Mouse (Mus musculus): ENCODE results near the gene Chd3.

Chd3 gene

DNA sequence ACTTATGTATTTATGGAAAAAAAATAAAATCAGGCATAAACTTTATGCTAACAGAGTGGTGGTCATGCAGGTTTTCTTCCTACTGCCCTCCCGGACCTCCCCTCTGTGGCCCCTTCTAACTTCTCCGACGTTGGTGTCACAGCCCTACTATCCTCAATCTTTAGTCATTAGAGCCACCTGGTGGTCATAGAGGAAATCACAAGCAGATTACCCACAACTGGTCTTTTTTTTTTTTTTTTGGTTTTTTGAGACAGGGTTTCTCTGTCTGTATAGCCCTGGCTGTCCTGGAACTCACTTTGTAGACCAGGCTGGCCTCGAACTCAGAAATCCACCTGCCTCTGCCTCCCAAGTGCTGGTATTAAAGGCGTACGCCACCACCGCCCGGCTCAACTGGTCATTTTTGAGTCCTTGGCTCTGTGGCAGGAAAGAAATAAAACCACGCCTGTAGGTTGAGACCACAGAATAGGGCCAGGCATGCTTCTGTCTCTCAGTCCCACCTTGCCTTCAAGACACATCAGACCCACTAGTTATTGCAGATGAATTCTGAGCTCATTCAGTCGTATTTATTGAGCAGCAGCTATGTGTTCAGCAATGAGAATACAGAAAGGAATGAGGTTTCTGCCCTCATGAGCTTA, 21.3 kb upstream of the Chd3 start:
- DNase-seq (ENCODE audit: low read depth, low spot score): peak; percentile 84

DNA sequence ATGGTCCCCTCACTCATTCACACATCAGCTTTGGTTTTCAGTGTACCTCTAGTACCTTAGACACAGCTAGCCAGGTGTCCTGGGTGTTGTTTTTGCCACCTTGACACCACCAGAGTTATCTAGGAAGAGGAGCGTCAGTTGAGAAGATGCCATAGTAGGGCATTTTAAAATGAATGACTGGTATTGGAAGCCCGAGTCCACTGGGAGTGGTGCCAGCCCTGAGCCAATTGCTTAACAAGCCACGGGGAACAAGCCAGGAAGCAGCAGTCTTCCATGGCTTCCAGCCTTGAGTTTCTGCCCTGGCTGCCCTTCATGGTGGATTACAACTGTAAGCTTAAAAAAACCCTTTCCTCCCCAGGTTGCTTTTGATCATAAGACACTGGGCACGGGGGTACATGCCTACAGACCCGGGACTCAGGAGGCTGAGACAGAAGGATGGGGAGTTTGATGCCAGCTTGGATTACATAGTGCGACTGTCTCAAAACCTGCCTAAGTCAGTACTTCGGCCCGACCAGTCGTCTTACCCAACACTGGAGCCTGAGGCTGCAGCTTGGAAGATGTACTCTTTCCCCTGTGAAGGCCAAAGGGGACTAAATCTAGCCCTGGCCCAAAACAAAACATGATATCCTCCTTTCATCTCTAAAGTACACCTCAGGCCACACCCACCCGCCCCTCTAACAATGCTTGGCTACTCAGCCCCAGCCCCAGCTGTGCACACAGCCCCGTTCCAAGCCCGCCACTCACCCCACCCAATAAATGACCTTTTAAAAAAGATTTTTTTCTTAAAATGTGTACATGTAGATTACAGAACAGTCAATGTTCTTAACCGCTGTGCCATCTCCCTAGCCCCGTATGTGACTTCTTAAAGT, 20.6 kb upstream of the Chd3 start:
- no peak for DNase-seq (ENCODE audit: low read depth, low spot score)

GRCm38 (mm10) chr11:69388680-69389079, 19.5 kb upstream of the Chd3 start:
- no peak for DNase-seq (ENCODE audit: low read depth, low spot score)

DNA sequence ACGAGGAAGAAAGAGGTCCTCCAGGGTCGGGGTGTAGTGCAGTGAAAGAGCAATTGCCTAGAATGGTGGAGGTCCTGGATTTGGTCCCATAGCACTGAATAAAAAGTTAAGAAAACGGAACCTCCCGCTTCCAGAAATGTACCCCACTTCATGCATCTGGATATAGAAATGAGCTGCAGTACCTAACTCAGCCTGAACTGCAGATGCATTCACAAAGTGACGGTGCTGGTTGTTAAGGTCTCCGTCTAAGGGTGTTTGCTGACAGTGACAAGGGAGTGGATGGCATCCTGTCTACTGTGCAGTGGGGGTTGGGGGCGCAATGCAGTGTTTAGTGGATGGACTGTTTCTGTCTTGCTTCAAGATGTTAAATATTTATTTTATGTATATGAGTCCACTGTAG, 17.6 kb upstream of the Chd3 start:
- no peak for DNase-seq (ENCODE audit: low read depth, low spot score)

DNA sequence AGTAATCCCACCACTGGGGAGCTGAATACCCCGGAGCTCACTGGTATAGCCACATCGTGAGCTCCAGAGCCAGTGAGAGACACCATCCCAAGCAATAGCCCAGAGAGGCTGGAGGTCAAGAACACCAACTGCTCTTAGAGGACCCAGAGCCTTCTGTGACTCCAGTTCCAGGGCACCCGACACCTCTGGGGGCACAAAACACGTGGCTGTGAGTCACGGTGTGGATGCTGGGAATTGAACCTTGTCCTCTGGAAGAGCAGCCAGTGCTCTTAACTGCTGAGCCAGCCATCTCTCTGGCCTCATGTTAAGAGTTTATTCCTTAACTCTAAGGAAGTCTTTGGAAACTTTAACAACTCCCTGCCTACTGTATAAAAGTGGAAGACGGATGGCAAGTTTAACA, 15.8 kb upstream of the Chd3 start:
- no peak for DNase-seq (ENCODE audit: low read depth, low spot score)

GRCm38 (mm10) chr11:69382478-69383105, 13.4 kb upstream of the Chd3 start:
- DNase-seq (ENCODE audit: low read depth, low spot score): no peak

DNA sequence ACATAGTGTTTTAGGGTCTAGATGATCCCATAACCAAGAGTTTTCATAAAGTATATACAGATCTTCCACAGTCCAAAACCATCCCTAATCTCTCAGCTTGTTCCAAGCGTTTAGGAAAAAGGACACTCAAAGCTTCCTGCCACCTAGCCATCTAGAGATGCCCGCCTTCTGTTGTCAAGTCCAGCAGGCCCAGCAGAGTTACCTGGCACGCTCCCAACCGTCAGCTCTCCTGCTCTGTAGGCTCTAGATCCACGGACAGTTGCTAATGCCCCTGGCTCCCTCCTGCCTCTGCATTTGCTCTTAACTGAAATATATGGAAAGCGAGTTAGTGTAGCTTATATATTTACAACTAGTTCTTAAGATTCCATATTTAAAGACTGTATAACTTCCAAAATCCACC, 12.2 kb upstream of the Chd3 start:
- no peak for DNase-seq (ENCODE audit: low read depth, low spot score)

- DNase-seq (ENCODE audit: low read depth, low spot score): no peak
Observed at GRCm38 (mm10) chr11:69379600-69379999, 10.4 kb upstream of the Chd3 start.

GRCm38 (mm10) chr11:69377766-69378165, 8.6 kb upstream of the Chd3 start:
- DNase-seq (ENCODE audit: low read depth, low spot score): no peak

- no peak for DNase-seq (ENCODE audit: low read depth, low spot score)
Observed at GRCm38 (mm10) chr11:69375646-69376045, 6.4 kb upstream of the Chd3 start.

DNA sequence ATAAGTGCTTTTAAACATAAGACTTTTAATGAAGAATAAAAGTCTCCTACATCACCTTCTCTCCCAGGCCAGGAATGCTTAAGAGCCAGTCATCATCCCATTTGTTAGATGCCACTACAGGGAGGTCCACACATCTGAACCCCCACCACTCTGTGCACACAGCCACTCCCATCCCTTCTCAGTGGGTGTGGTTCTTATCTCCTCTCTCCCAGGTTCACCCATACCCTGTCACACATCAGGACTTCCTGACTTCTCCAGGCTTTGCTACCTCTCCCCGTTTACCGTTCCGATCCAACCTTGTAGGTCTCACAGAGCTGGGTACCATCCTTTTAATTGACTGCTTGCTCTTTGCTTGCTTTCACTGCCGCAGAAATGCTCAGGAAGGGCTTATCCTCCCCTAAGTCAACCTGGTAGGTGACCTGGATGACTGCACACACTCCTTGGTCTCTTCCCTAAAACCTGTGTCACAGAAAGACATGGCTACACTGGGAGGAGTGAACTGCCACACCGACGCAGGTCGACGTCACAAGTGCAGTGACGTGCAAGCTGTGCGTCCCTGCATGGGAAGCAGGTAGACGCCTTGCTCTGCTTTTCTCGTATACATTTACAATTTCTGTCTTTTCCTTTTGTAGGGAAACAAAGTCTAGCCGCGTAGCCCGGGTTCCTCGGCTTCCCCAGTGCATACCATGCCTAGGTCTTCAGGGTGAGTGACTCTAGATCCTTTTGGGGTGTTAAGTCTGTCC, 4.2 kb upstream of the Chd3 start:
- no peak for DNase-seq (ENCODE audit: low read depth, low spot score)

GRCm38 (mm10) chr11:69372780-69373170, 3.6 kb upstream of the Chd3 start:
- no peak for DNase-seq (ENCODE audit: low read depth, low spot score)

DNA sequence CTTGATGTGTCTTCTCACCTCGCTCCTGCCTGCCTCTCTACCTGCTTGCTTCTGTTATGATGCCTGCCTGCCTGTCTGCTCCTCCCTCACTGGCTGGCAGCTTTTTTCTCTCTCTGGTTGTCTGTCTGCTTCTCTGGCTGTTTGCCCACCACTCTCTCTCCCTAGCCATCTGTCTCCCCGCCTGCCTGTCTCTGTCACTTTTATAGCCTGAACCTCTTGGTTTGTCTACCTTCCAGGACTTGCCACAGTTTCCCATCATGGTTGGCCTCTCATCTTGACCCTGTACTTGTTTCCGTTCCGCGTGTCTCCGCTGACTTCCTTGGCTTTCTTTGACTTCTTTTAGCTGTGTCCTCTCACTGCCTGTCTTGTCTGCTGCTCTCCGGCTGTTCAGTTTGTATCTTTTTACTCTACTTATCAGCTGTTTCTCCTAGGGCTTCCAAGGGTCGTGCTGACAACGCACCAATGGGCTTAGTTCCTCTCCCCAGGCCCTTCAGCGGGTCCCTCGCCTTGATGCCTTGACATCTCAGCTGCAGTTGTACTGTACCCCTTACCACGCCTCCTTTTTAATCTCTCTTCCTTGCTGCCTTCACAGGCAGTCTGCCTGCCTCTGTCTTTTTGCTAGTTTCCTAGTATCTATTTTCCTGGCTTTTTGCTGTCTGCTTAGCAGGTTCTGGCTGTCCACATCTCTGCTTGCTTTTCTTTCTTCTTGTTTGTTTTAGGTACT, 3.0 kb upstream of the Chd3 start:
- no peak for DNase-seq (ENCODE audit: low read depth, low spot score)

DNA sequence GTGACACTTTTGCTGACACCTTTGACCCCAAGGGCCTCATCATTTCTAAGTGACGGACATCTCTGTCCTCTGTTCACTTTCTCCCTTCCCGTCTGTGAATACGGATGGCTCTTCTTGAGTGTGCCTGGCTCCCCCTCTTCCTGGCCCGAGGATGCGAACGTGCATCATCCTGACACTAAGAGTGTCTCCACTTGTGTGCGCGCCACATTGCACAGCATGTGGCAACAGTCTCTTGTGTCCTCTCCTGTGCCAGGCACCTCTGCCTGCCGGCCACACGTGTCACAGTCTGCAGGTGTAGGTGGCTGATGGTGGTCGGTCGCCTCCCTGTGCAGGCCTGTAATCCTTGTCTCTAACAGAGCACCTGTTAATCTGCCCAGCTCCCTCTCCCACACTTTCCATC, 2.4 kb upstream of the Chd3 start:
- no peak for DNase-seq (ENCODE audit: low read depth, low spot score)

DNA sequence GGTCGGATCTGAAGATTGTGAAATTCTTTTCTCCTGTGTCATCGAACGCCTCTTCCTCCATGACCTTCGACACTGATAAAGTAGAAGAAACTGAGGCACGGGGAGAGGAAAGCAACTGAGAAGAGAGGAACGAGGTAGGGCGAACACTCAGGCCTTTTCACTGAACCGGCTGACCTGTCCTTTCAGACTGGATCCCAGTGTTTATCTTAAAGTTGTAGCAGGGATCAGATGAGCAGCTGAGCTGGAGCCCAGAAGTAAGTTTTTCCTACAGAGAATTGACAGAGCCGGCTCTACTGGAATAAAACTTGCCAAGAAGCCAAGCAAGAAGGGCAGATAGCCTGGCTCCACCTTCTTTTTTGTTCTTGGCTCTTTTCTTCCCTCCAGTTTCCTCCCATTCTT, 1.6 kb upstream of the Chd3 start:
- no peak for DNase-seq (ENCODE audit: low read depth, low spot score)

- no peak for DNase-seq (ENCODE audit: low read depth, low spot score)
Observed at GRCm38 (mm10) chr11:69369990-69370816, 997 bp upstream of the Chd3 start.

DNA sequence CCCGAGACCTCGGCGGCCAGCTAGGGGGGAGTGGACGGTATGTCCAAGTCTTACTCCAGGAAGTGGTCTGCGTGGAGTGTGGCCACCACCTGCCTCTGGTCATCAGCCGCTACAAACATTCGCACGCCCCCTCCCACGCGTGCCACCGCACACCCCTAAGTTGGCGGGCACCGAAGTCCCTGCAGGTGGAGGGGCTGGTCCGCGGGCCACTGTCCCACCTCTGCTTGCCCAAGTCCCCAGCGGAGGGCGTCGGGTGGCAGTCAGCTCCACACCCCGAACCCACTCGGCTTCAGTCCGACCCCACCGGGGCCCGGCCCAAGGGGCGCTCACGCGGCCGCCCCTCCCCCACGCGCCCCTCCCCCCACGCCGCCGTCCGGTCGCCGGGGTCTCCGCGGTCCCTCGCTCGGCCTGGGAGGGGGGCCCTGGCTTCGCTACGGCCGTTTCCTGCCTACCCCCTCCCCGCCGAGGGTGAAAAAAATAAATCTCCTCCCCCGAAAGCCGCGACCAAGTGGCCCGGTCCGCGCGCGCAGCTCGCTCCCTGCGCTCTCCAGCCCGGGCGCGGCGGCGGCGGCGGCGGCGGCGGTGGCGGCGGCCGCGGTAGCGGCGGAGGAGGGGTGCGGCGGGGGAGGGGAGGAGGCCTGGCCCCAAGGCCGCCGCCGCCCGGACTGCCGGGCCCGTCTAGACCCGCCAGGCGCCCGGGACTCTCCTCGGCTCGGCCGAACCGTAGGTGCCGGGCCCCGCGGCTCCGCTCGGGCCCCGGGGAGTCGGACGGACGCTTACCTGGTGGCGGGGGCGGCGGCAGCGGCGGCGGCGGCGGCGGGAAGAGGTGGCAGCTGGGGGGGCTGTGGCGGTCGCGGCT, 621 bp downstream of the Chd3 start:
- no peak for DNase-seq (ENCODE audit: low read depth, low spot score)

DNA sequence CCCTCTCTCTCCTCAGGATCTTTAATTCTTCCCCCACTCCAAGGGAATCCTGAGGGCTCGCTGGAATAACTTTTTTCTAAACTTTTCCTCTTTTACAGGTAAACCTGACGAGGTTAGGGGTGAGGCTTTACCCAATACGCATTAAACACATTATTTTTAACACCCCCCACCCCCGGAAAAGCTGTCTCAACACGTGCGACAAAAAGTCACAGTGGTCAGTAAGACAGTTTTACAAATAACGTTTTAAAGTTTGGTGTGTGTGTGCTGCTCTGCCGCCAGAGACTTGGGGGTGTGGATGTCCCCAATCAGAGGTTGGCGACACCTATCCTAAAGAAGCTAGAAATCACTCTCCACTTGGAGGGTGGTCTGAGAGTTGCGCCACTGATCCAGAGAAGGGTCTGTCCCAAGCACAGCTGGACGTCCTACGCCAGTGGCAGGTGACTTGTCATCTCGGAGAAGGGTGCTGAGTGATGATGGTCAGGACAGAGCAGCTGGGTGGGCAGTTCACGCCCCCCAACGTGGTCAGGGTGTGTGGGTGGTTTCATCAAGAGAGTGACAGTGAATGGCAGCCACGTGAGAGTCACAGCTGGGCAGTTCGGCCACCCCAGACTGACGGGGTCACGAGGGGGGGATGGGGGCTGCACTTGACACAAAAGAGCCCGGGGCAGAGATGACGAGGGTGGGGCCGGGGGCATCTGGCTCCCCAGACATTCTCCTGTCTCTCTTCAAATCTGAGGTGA, 1.4 kb downstream of the Chd3 start:
- DNase-seq (ENCODE audit: low read depth, low spot score): no peak
